Mouse (Mus musculus): ENCODE results near the gene Rbfox3. TPM values are rescaled to one million over a fixed set of nuclear protein-coding genes. Genes with fewer than 3 reads are reported as not detected.

The Rbfox3 gene
- polyA plus RNA-seq (2011; ENCODE audit: insufficient read depth, insufficient read length, low replicate concordance, missing spikeins) = not detected in 2 replicates

GRCm38 (mm10) chr11:118911307-118912070 lies at the start of gene Rbfox3:
Gene Rbfox3, minus strand, starts transcription at chr11:118911597.
- TF ChIP-seq CTCF (IDR thresholded peaks at IDR 0.05; ENCODE audit: control insufficient read depth, insufficient read depth, low read length) (no peak), POLR2A (IDR thresholded peaks at IDR 0.05; ENCODE audit: borderline replicate concordance, control insufficient read depth, low read depth, low read length) (no peak)
- Histone ChIP-seq H3K4me3 (replicated peaks; ENCODE audit: control insufficient read depth, low read depth, low read length) (no peak within 1 kb of the TSS), H3K4me1 (ENCODE audit: control insufficient read depth, insufficient read depth, low read length) (no peaks in the 10 kb centered on the region), H3K27ac (ENCODE audit: control insufficient read depth, insufficient read depth, low read depth, low read length, poor library complexity) (no peak within 1 kb of the TSS)
- WGBS = 35% methylated on average over 4 of the region's 4 CpGs

- WGBS = 72% methylated on average over 3 of the region's 3 CpGs
- Histone ChIP-seq H3K4me3 (replicated peaks; ENCODE audit: control insufficient read depth, low read depth, low read length) (no peak overlapping the region), H3K4me1 (ENCODE audit: control insufficient read depth, insufficient read depth, low read length) (no peaks in the 10 kb centered on the region), H3K27ac (ENCODE audit: control insufficient read depth, insufficient read depth, low read depth, low read length, poor library complexity) (no peak overlapping the region)
- TF ChIP-seq CTCF (IDR thresholded peaks at IDR 0.05; ENCODE audit: control insufficient read depth, insufficient read depth, low read length) (no peak), POLR2A (IDR thresholded peaks at IDR 0.05; ENCODE audit: borderline replicate concordance, control insufficient read depth, low read depth, low read length) (no peak)
Observed at GRCm38 (mm10) chr11:118960649-118961048, 49.3 kb upstream of the Rbfox3 start.

GRCm38 (mm10) chr11:118957070-118957471 lies 45.7 kb upstream of the Rbfox3 start:
- Histone ChIP-seq H3K4me3 (replicated peaks; ENCODE audit: control insufficient read depth, low read depth, low read length) (no peak overlapping the region), H3K27ac (ENCODE audit: control insufficient read depth, insufficient read depth, low read depth, low read length, poor library complexity) (no peak overlapping the region), H3K4me1 (ENCODE audit: control insufficient read depth, insufficient read depth, low read length) (no peaks in the 10 kb centered on the region)
- WGBS = 72% methylated on average over 14 of the region's 14 CpGs
- TF ChIP-seq CTCF (IDR thresholded peaks at IDR 0.05; ENCODE audit: control insufficient read depth, insufficient read depth, low read length) (no peak), POLR2A (IDR thresholded peaks at IDR 0.05; ENCODE audit: borderline replicate concordance, control insufficient read depth, low read depth, low read length) (no peak)

- Histone ChIP-seq H3K4me3 (replicated peaks; ENCODE audit: control insufficient read depth, low read depth, low read length) (no peak overlapping the region), H3K4me1 (ENCODE audit: control insufficient read depth, insufficient read depth, low read length) (no peaks in the 10 kb centered on the region), H3K27ac (ENCODE audit: control insufficient read depth, insufficient read depth, low read depth, low read length, poor library complexity) (no peak overlapping the region)
- 27% methylated on average over 6 of the region's 6 CpGs for WGBS
- TF ChIP-seq CTCF (IDR thresholded peaks at IDR 0.05; ENCODE audit: control insufficient read depth, insufficient read depth, low read length) = no peak
- no peak for TF ChIP-seq POLR2A (IDR thresholded peaks at IDR 0.05; ENCODE audit: borderline replicate concordance, control insufficient read depth, low read depth, low read length)
Observed at GRCm38 (mm10) chr11:118955016-118955415, 43.6 kb upstream of the Rbfox3 start.

- no peak for TF ChIP-seq CTCF (IDR thresholded peaks at IDR 0.05; ENCODE audit: control insufficient read depth, insufficient read depth, low read length)
- TF ChIP-seq POLR2A (IDR thresholded peaks at IDR 0.05; ENCODE audit: borderline replicate concordance, control insufficient read depth, low read depth, low read length) = no peak
- 77% methylated on average over 8 of the region's 8 CpGs for WGBS
Observed at GRCm38 (mm10) chr11:118945868-118946267, 34.5 kb upstream of the Rbfox3 start.

GRCm38 (mm10) chr11:118941268-118941667 lies 29.9 kb upstream of the Rbfox3 start:
- TF ChIP-seq POLR2A (IDR thresholded peaks at IDR 0.05; ENCODE audit: borderline replicate concordance, control insufficient read depth, low read depth, low read length) (no peak), CTCF (IDR thresholded peaks at IDR 0.05; ENCODE audit: control insufficient read depth, insufficient read depth, low read length) (no peak)

More at GRCm38 (mm10) chr11:118945868-118946267, 34.5 kb upstream of the Rbfox3 start:
- Histone ChIP-seq H3K4me1 (ENCODE audit: control insufficient read depth, insufficient read depth, low read length) (no peaks in the 10 kb centered on the region), H3K4me3 (replicated peaks; ENCODE audit: control insufficient read depth, low read depth, low read length) (no peak overlapping the region), H3K27ac (ENCODE audit: control insufficient read depth, insufficient read depth, low read depth, low read length, poor library complexity) (no peak overlapping the region)

GRCm38 (mm10) chr11:118940539-118940938 lies 29.1 kb upstream of the Rbfox3 start:
- Histone ChIP-seq H3K27ac (ENCODE audit: control insufficient read depth, insufficient read depth, low read depth, low read length, poor library complexity) (no peak overlapping the region), H3K4me3 (replicated peaks; ENCODE audit: control insufficient read depth, low read depth, low read length) (no peak overlapping the region), H3K4me1 (ENCODE audit: control insufficient read depth, insufficient read depth, low read length) (no peaks in the 10 kb centered on the region; the same call in 1 of the 2 replicates)
- TF ChIP-seq POLR2A (IDR thresholded peaks at IDR 0.05; ENCODE audit: borderline replicate concordance, control insufficient read depth, low read depth, low read length) (no peak), CTCF (IDR thresholded peaks at IDR 0.05; ENCODE audit: control insufficient read depth, insufficient read depth, low read length) (no peak)
- WGBS = 77% methylated on average over 11 of the region's 11 CpGs

More at GRCm38 (mm10) chr11:118941268-118941667, 29.9 kb upstream of the Rbfox3 start:
- Histone ChIP-seq H3K27ac (ENCODE audit: control insufficient read depth, insufficient read depth, low read depth, low read length, poor library complexity) (no peak overlapping the region), H3K4me3 (replicated peaks; ENCODE audit: control insufficient read depth, low read depth, low read length) (no peak overlapping the region), H3K4me1 (ENCODE audit: control insufficient read depth, insufficient read depth, low read length) (no peaks in the 10 kb centered on the region; the same call in 1 of the 2 replicates)
- WGBS = 45% methylated on average over 5 of the region's 5 CpGs

- H3K4me1 ChIP-seq (ENCODE audit: control insufficient read depth, insufficient read depth, low read length) = no peaks in the 10 kb centered on the region; the same call in 1 of the 2 replicates
- TF ChIP-seq CTCF (IDR thresholded peaks at IDR 0.05; ENCODE audit: control insufficient read depth, insufficient read depth, low read length) (no peak), POLR2A (IDR thresholded peaks at IDR 0.05; ENCODE audit: borderline replicate concordance, control insufficient read depth, low read depth, low read length) (no peak)
Observed at GRCm38 (mm10) chr11:118939731-118940130, 28.3 kb upstream of the Rbfox3 start.

More at GRCm38 (mm10) chr11:118939731-118940130, 28.3 kb upstream of the Rbfox3 start:
- WGBS = 70% methylated on average over 4 of the region's 4 CpGs
- Histone ChIP-seq H3K27ac (ENCODE audit: control insufficient read depth, insufficient read depth, low read depth, low read length, poor library complexity) (no peak overlapping the region), H3K4me3 (replicated peaks; ENCODE audit: control insufficient read depth, low read depth, low read length) (no peak overlapping the region)
